ENCODE assay signal across 8 mouse cellular contexts in the genomic region with DNA sequence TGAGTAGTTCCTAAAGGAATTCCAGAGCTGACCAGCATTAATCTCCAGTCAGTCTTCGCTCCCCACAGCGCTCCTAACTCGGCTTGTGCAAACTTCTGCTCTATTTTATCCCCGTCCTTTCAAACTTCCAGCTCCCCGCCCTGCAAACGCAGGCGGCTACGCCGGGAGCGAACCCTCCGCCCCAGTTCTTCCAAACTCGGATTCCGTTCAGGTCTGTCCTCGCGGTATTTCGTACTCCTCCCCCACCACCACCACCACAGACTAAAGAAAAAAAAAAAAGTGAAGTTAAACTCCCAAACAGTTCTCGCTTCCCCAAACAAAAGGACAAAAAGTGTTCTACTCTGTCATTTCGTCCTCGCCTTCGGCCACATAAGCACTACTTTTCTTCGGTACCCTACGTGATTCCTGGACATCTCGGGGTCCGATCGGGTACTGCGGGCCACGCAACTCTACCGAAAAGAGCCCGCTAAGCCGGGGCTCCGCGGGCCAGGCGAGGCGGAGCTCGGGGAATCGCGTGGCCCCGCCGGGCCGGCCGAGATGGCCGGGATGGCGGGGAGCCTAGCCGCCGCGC. TPM values are rescaled to one million over a fixed set of nuclear protein-coding genes. Genes with fewer than 3 reads are reported as not detected.
DNase-seq lines count a peak whose midpoint lies in the region; ATAC-seq and TF ChIP-seq lines count a peak whose summit lies in the region.

No protein-coding gene starts in this region.

- H3K4me3 ChIP-seq in left cerebral cortex, adult 2 months: peak overlapping the region; percentile 64
- H3K4me3 ChIP-seq in hindbrain, postnatal 0 days (ENCODE audit: low read length): peak overlapping the region; percentile 96
- H3K4me3 ChIP-seq in liver, embryonic 15.5 days (replicated peaks): peak overlapping the region; percentile 87

- intact Hi-C loops in left cerebral cortex, adult 2 months (cut with DNase I): loop anchor here (2.0 to 5.0 kb wide), 11 partner anchors 174 to 1654 kb away; partner anchors contain the start of genes Pacrg and Prkn

- H3K9me3 ChIP-seq in hindbrain, postnatal 0 days (ENCODE audit: low read length): no peaks in the 10 kb centered on the region
- H3K9me3 ChIP-seq in liver, embryonic 15.5 days (replicated peaks): no peaks in the 10 kb centered on the region

- WGBS in hindbrain, postnatal 0 days: 3% methylated on average over 46 of the region's 46 CpGs
- WGBS in liver, embryonic 15.5 days (ENCODE audit: insufficient replicate concordance): under 1% methylated on average over 46 of the region's 46 CpGs

- DNase-seq in left cerebral cortex, adult 2 months (ENCODE audit: extremely low spot score in 1 of 2, low spot score in 2 of 2): no peak
- no peak for DNase-seq in left cerebral cortex, adult 9 months (ENCODE audit: low spot score in 2 of 2)
- peak; percentile 54 for DNase-seq in cerebellum, adult 9-11 months
- DNase-seq in gastrocnemius, postnatal 10 days: peak; percentile 69
- DNase-seq in hindbrain, postnatal 0 days (ENCODE audit: low spot score): peak; percentile 59
- peak; percentile 28 to 69 for DNase-seq in natural killer cell, adult 2 months (ENCODE audit: low spot score in 2 of 2)
- peak; percentile 72 for DNase-seq in testis, postnatal 14 days (ENCODE audit: low spot score)

- H3K27ac ChIP-seq in left cerebral cortex, adult 2 months: peak overlapping the region; percentile 91
- H3K27ac ChIP-seq in hindbrain, postnatal 0 days: peak overlapping the region; percentile 98
- H3K27ac ChIP-seq in liver, embryonic 15.5 days (replicated peaks): peak overlapping the region; percentile 92

- no peak for ATAC-seq in hindbrain, postnatal 0 days
- peak; percentile 40; the same call in 1 of the 2 replicates for ATAC-seq in liver, embryonic 15.5 days (ENCODE audit: insufficient read depth)

- peaks cover 12% of the 10 kb centered on the region for H3K4me1 ChIP-seq in hindbrain, postnatal 0 days (ENCODE audit: insufficient read depth, low read length)
- H3K4me1 ChIP-seq in liver, embryonic 15.5 days (replicated peaks): peaks cover 35% of the 10 kb centered on the region

- H3K36me3 ChIP-seq in hindbrain, postnatal 0 days (ENCODE audit: insufficient read depth, low read length): no peaks in the 10 kb centered on the region
- H3K36me3 ChIP-seq in liver, embryonic 15.5 days (replicated peaks): no peaks in the 10 kb centered on the region

- TF ChIP-seq CTCF in left cerebral cortex, adult 2 months (IDR thresholded peaks at IDR 0.05): no peak
- no peak for TF ChIP-seq CTCF in hindbrain, postnatal 0 days (IDR thresholded peaks at IDR 0.05; ENCODE audit: low read depth)

- peak overlapping the region; percentile 55 for H3K4me2 ChIP-seq in hindbrain, postnatal 0 days (ENCODE audit: low read depth, low read length)
- H3K4me2 ChIP-seq in liver, embryonic 15.5 days: peak overlapping the region; percentile 92

- peak overlapping the region; percentile 97 for H3K9ac ChIP-seq in hindbrain, postnatal 0 days (replicated peaks; ENCODE audit: low read length)
- peak overlapping the region; percentile 89 for H3K9ac ChIP-seq in liver, embryonic 15.5 days

- H3K27me3 ChIP-seq in hindbrain, postnatal 0 days (ENCODE audit: insufficient read depth, low read length): no peaks in the 10 kb centered on the region
- peaks cover 8% of the 10 kb centered on the region; the same call in 1 of the 2 replicates for H3K27me3 ChIP-seq in liver, embryonic 15.5 days

RNA-seq across cellular contexts. Expression of gene Qk, which starts 1.6 kb away (rescaled TPM):
- total RNA-seq in left cerebral cortex, adult 2 months (2021): 100 to 1,000 TPM; 311 to 342 TPM
- 100 to 1,000 TPM; 268 to 288 TPM for total RNA-seq in gastrocnemius, postnatal 10 days (2021)
- 466 and 482 TPM in 2 replicates for total RNA-seq in hindbrain, postnatal 0 days (2014; rRNA removed)
- polyA plus RNA-seq in hindbrain, postnatal 0 days (2015; fragmentation: Nextera tagmentation; extraction: Ambion mirVana): 66.7 and 77.3 TPM in 2 replicates
- polyA plus RNA-seq in liver, embryonic 15.5 days (2015; fragmentation: Nextera tagmentation; extraction: Ambion mirVana): 6.4 and 7.1 TPM in 2 replicates

Comparison
In these comparisons a context has a peak if more than half of its experiments do, and no peak if none do; other contexts are left out.
1. DNase-seq: peak in cerebellum, adult 9-11 months (single experiment), gastrocnemius, postnatal 10 days (single experiment), hindbrain, postnatal 0 days (single experiment), natural killer cell, adult 2 months (2 of 2) and testis, postnatal 14 days (single experiment); none in left cerebral cortex, adult 2 months (0 of 2) and left cerebral cortex, adult 9 months (0 of 2).
2. Peak in every context shown above with its lines, with median percentiles within 50 percentile points of each other: H3K27ac ChIP-seq and H3K4me3 ChIP-seq.